Mouse (Mus musculus) embryonic facial prominence, embryonic 11.5 days (tissue): ENCODE data around the gene Pld6. TPM values are rescaled to one million over a fixed set of nuclear protein-coding genes. Genes with fewer than 3 reads are reported as not detected.

Experiments
- ATAC-seq: fragments of 200-750 bp; cut with Nextera tagmentation; replicated peaks from 2 replicates; pipeline ENCODE4 v1.8.0; 2017; ENCODE audit warnings: low read depth; ENCODE audit not compliant: insufficient number of reproducible peaks, low FRiP score, low TSS enrichment
- DNase-seq: peaks from one replicate; pipeline ENCODE4 v3.0.0-alpha.2; 2015; ENCODE audit warnings: low spot score
- H3K27ac ChIP-seq: fragments of 300-500 bp; sonication (generic); replicated peaks from 2 replicates; pipeline ENCODE4 v1.5.1; 2014; ENCODE audit warnings: mild to moderate bottlenecking, low read depth, low read length, control low read depth
- H3K27me3 ChIP-seq: fragments of 300-500 bp; sonication (generic); 2 replicates; pipeline ENCODE4 v1.6.1; 2014; ENCODE audit warnings: mild to moderate bottlenecking, low read length, moderate library complexity, mixed read lengths; ENCODE audit not compliant: control insufficient read depth, insufficient read depth
- H3K36me3 ChIP-seq: fragments of 300-500 bp; sonication (generic); replicated peaks from 2 replicates; pipeline ENCODE4 v1.6.1; 2014; ENCODE audit warnings: low read depth, mild to moderate bottlenecking, low read length, moderate library complexity, mixed read lengths; ENCODE audit not compliant: control insufficient read depth, insufficient read depth
- H3K4me1 ChIP-seq: fragments of 300-500 bp; sonication (generic); 2 replicates; pipeline ENCODE4 v1.6.1; 2014; ENCODE audit warnings: low read length, mixed read lengths; ENCODE audit not compliant: control insufficient read depth, insufficient read depth
- H3K4me2 ChIP-seq: fragments of 300-500 bp; sonication (generic); 2 replicates; pipeline ENCODE4 v1.6.1; 2014; ENCODE audit warnings: low read depth, mild to moderate bottlenecking, control low read depth, low read length, moderate library complexity
- H3K4me3 ChIP-seq: fragments of 300-500 bp; sonication (generic); 2 replicates; pipeline ENCODE4 v1.5.1; 2014; ENCODE audit warnings: low read depth, low read length, control low read depth
- H3K9ac ChIP-seq: fragments of 300-500 bp; sonication (generic); replicated peaks from 2 replicates; pipeline ENCODE4 v1.6.1; 2014; ENCODE audit warnings: mild to moderate bottlenecking, control low read depth, low read length
- H3K9me3 ChIP-seq: fragments of 300-500 bp; sonication (generic); replicated peaks from 2 replicates; pipeline ENCODE4 v1.6.1; 2016; ENCODE audit warnings: mild to moderate bottlenecking, low read length, inconsistent platforms, mixed read lengths; ENCODE audit not compliant: control insufficient read depth
- WGBS: fragments of 180-500 bp; shearing (Covaris S2); extraction: QIAGEN DNeasy Blood & Tissue Kit; methylation state at CpG from one replicate; pipeline ENCODE4 v1.1.7; 2014; 5-methylcytosine and 5-hydroxymethylcytosine counted together
- polyA plus RNA-seq: library from polyadenylated mRNA; unstranded; fragments of >200 nt; fragmentation: Nextera tagmentation; extraction: Ambion mirVana; gene quantifications from 2 replicates; pipeline ENCODE4 v1.2.1, GENCODE M21; 2014

Pld6 gene
- polyA plus RNA-seq, 1 experiment from 2014 or later = 1.2 TPM

- Histone ChIP-seq H3K9me3 (no peaks in the 10 kb centered on the region), H3K4me3 (no peak overlapping the region), H3K27ac (no peak overlapping the region), H3K9ac (no peak overlapping the region), H3K4me2 (no peak overlapping the region), H3K4me1 (no peaks in the 10 kb centered on the region), H3K36me3 (peaks cover 4% of the 10 kb centered on the region), H3K27me3 (no peaks in the 10 kb centered on the region)
- ATAC-seq (no peak), DNase-seq (no peak)
- 84% methylated on average over 2 of the region's 2 CpGs for WGBS
Measured at GRCm38 (mm10) chr11:59772291-59772690, 15.2 kb downstream of the Pld6 start.

GRCm38 (mm10) chr11:59770753-59771152 is 16.7 kb downstream of the Pld6 start:
- WGBS = 92% methylated on average over 7 of the region's 7 CpGs
- H3K4me2 ChIP-seq = no peak overlapping the region
- ATAC-seq (no peak), DNase-seq (no peak)
- H3K4me1 ChIP-seq = no peaks in the 10 kb centered on the region
- no peaks in the 10 kb centered on the region for H3K27me3 ChIP-seq
- peaks cover 9% of the 10 kb centered on the region for H3K36me3 ChIP-seq
- H3K4me3 ChIP-seq = no peak overlapping the region
- H3K9me3 ChIP-seq = no peaks in the 10 kb centered on the region
- H3K27ac ChIP-seq = no peak overlapping the region
- H3K9ac ChIP-seq = no peak overlapping the region

GRCm38 (mm10) chr11:59769738-59770137 is 17.7 kb downstream of the Pld6 start:
- Histone ChIP-seq H3K36me3 (peaks cover 9% of the 10 kb centered on the region), H3K4me2 (no peak overlapping the region), H3K4me3 (no peak overlapping the region), H3K27me3 (no peaks in the 10 kb centered on the region), H3K27ac (no peak overlapping the region), H3K9ac (no peak overlapping the region), H3K4me1 (no peaks in the 10 kb centered on the region), H3K9me3 (no peaks in the 10 kb centered on the region)
- no peak for ATAC-seq
- 86% methylated on average over 6 of the region's 6 CpGs for WGBS
- no peak for DNase-seq

GRCm38 (mm10) chr11:59769307-59769706 is 18.1 kb downstream of the Pld6 start:
- Histone ChIP-seq H3K36me3 (peaks cover 9% of the 10 kb centered on the region), H3K9me3 (no peaks in the 10 kb centered on the region)

GRCm38 (mm10) chr11:59760796-59761195 is 26.6 kb downstream of the Pld6 start:
- Histone ChIP-seq H3K27me3 (no peaks in the 10 kb centered on the region), H3K9ac (no peak overlapping the region), H3K36me3 (peaks cover 11% of the 10 kb centered on the region), H3K9me3 (no peaks in the 10 kb centered on the region), H3K4me2 (no peak overlapping the region), H3K4me1 (no peaks in the 10 kb centered on the region), H3K27ac (no peak overlapping the region), H3K4me3 (no peak overlapping the region)
- WGBS = 95% methylated on average over 6 of the region's 6 CpGs
- ATAC-seq = no peak
- DNase-seq = no peak

More at GRCm38 (mm10) chr11:59769307-59769706, 18.1 kb downstream of the Pld6 start:
- no peak overlapping the region for H3K9ac ChIP-seq
- H3K4me2 ChIP-seq = no peak overlapping the region
- WGBS = 89% methylated on average over 2 of the region's 2 CpGs
- H3K27ac ChIP-seq = no peak overlapping the region
- no peak overlapping the region for H3K4me3 ChIP-seq
- DNase-seq (no peak), ATAC-seq (no peak)
- H3K27me3 ChIP-seq = no peaks in the 10 kb centered on the region
- no peaks in the 10 kb centered on the region for H3K4me1 ChIP-seq

GRCm38 (mm10) chr11:59759626-59760025 is 27.8 kb downstream of the Pld6 start:
- 75% methylated on average over 2 of the region's 2 CpGs for WGBS
- Histone ChIP-seq H3K27ac (no peak overlapping the region), H3K4me1 (no peaks in the 10 kb centered on the region), H3K27me3 (no peaks in the 10 kb centered on the region), H3K9ac (no peak overlapping the region), H3K4me2 (no peak overlapping the region), H3K9me3 (no peaks in the 10 kb centered on the region), H3K36me3 (peaks cover 13% of the 10 kb centered on the region), H3K4me3 (no peak overlapping the region)
- DNase-seq = no peak
- ATAC-seq = no peak

GRCm38 (mm10) chr11:59759178-59759577 is 28.3 kb downstream of the Pld6 start:
- no peak overlapping the region for H3K27ac ChIP-seq
- H3K4me2 ChIP-seq = no peak overlapping the region
- no peaks in the 10 kb centered on the region for H3K4me1 ChIP-seq
- no peaks in the 10 kb centered on the region for H3K27me3 ChIP-seq
- ATAC-seq = no peak
- no peak for DNase-seq
- no peak overlapping the region for H3K9ac ChIP-seq
- peaks cover 13% of the 10 kb centered on the region for H3K36me3 ChIP-seq
- H3K4me3 ChIP-seq = no peak overlapping the region
- no peaks in the 10 kb centered on the region for H3K9me3 ChIP-seq
- 92% methylated on average over 4 of the region's 4 CpGs for WGBS

- Histone ChIP-seq H3K4me2 (no peak overlapping the region), H3K36me3 (peaks cover 17% of the 10 kb centered on the region), H3K9me3 (no peaks in the 10 kb centered on the region), H3K4me3 (no peak overlapping the region), H3K4me1 (no peaks in the 10 kb centered on the region), H3K27me3 (no peaks in the 10 kb centered on the region), H3K27ac (no peak overlapping the region), H3K9ac (no peak overlapping the region)
- DNase-seq = no peak
- no peak for ATAC-seq
- WGBS = 94% methylated on average over 9 of the region's 9 CpGs
Measured at GRCm38 (mm10) chr11:59758191-59758985, 29.1 kb downstream of the Pld6 start.
